Mouse (Mus musculus) liver, embryonic 13.5 days (tissue): ENCODE results near the gene Padi1. TPM values are rescaled to one million over a fixed set of nuclear protein-coding genes. Genes with fewer than 3 reads are reported as not detected.

Experiments used
- ATAC-seq: fragments of 200-750 bp; cut with Nextera tagmentation; 2 replicates; pipeline ENCODE4 v1.8.0; 2017; ENCODE audit warnings: low read depth, mild to moderate bottlenecking, moderate number of reproducible peaks, moderate library complexity
- DNase-seq: peaks from one replicate; pipeline ENCODE4 v3.0.0; 2022
- H3K27ac ChIP-seq: fragments of 300-500 bp; sonication (generic); 2 replicates; pipeline ENCODE4 v1.5.1; 2015; ENCODE audit warnings: moderate library complexity, mild to moderate bottlenecking, inconsistent platforms
- H3K27me3 ChIP-seq: fragments of 300-500 bp; sonication (generic); 2 replicates; pipeline ENCODE4 v1.6.1; 2015; ENCODE audit warnings: mild to moderate bottlenecking, inconsistent platforms
- H3K36me3 ChIP-seq: fragments of 300-500 bp; sonication (generic); 2 replicates; pipeline ENCODE4 v1.6.1; 2015; ENCODE audit warnings: mild to moderate bottlenecking, inconsistent platforms
- H3K4me1 ChIP-seq: fragments of 300-500 bp; sonication (generic); replicated peaks from 2 replicates; pipeline ENCODE4 v1.6.1; 2015; ENCODE audit warnings: inconsistent platforms
- H3K4me2 ChIP-seq: fragments of 300-500 bp; sonication (generic); 2 replicates; pipeline ENCODE4 v1.6.1; 2015; ENCODE audit warnings: inconsistent platforms, mild to moderate bottlenecking, moderate library complexity
- H3K4me3 ChIP-seq: fragments of 300-500 bp; sonication (generic); replicated peaks from 2 replicates; pipeline ENCODE4 v1.5.1; 2015; ENCODE audit warnings: mild to moderate bottlenecking, inconsistent platforms
- H3K9ac ChIP-seq: fragments of 300-500 bp; sonication (generic); 2 replicates; pipeline ENCODE4 v1.6.1; 2015; ENCODE audit warnings: mild to moderate bottlenecking, inconsistent platforms
- H3K9me3 ChIP-seq: fragments of 300-500 bp; sonication (generic); replicated peaks from 2 replicates; pipeline ENCODE4 v1.6.1; 2016; ENCODE audit warnings: inconsistent platforms
- WGBS: fragments of 180-500 bp; shearing (Covaris S2); methylation state at CpG from one replicate; pipeline ENCODE4 v1.1.7; 2015; ENCODE audit not compliant: insufficient replicate concordance; 5-methylcytosine and 5-hydroxymethylcytosine counted together
- polyA plus RNA-seq: library from polyadenylated mRNA; unstranded; fragments of >200 nt; fragmentation: Nextera tagmentation; extraction: Ambion mirVana; gene quantifications from 2 replicates; pipeline ENCODE4 v1.2.1, GENCODE M21; 2015

Gene Padi1
- 0.03 and 0.06 TPM in 2 replicates for polyA plus RNA-seq

GRCm38 (mm10) chr4:140845666-140846065, at the start of gene Padi1:
TSS of gene Padi1 (minus strand) at chr4:140845778.
- no peak; the same call in 1 of the 2 replicates for ATAC-seq
- H3K27ac ChIP-seq = no peak within 1 kb of the TSS
- no peaks in the 10 kb centered on the region for H3K36me3 ChIP-seq
- DNase-seq = no peak
- peaks cover 4% of the 10 kb centered on the region; the same call in 1 of the 2 replicates for H3K4me1 ChIP-seq
- H3K9me3 ChIP-seq = no peaks in the 10 kb centered on the region
- no peak within 1 kb of the TSS for H3K4me2 ChIP-seq
- H3K27me3 ChIP-seq = peaks cover 72% of the 10 kb centered on the region
- H3K9ac ChIP-seq = no peak within 1 kb of the TSS
- WGBS = 77% methylated on average over 6 of the region's 6 CpGs
- H3K4me3 ChIP-seq = no peak within 1 kb of the TSS

GRCm38 (mm10) chr4:140892163-140892530, 46.6 kb upstream of the Padi1 start:
- Histone ChIP-seq H3K27ac (no peak overlapping the region), H3K4me2 (no peak overlapping the region), H3K36me3 (no peaks in the 10 kb centered on the region), H3K4me3 (no peak overlapping the region), H3K27me3 (no peaks in the 10 kb centered on the region), H3K9ac (no peak overlapping the region), H3K4me1 (no peaks in the 10 kb centered on the region), H3K9me3 (0 out of 2 replicates have a peak, but pooled peaks cover 5% of the 10 kb centered on the region)
- no peak for ATAC-seq
- 67% methylated on average over 1 of the region's 1 CpGs for WGBS
- DNase-seq = no peak

- Histone ChIP-seq H3K4me1 (no peaks in the 10 kb centered on the region), H3K9me3 (0 out of 2 replicates have a peak, but pooled peaks cover 5% of the 10 kb centered on the region), H3K4me2 (no peak overlapping the region), H3K36me3 (no peaks in the 10 kb centered on the region), H3K4me3 (no peak overlapping the region), H3K27ac (no peak overlapping the region), H3K9ac (no peak overlapping the region), H3K27me3 (no peaks in the 10 kb centered on the region)
- 77% methylated on average over 14 of the region's 14 CpGs for WGBS
- DNase-seq (no peak), ATAC-seq (no peak)
Observed at GRCm38 (mm10) chr4:140891525-140892162, 46.1 kb upstream of the Padi1 start.

- Histone ChIP-seq H3K9me3 (peaks cover 9% of the 10 kb centered on the region), H3K4me3 (no peak overlapping the region), H3K4me1 (no peaks in the 10 kb centered on the region), H3K4me2 (no peak overlapping the region), H3K9ac (no peak overlapping the region), H3K36me3 (no peaks in the 10 kb centered on the region), H3K27ac (no peak overlapping the region), H3K27me3 (0 out of 2 replicates have a peak, but pooled peaks cover 3% of the 10 kb centered on the region)
- ATAC-seq (no peak), DNase-seq (no peak)
- 46% methylated on average over 4 of the region's 4 CpGs for WGBS
Observed at GRCm38 (mm10) chr4:140883852-140884251, 38.3 kb upstream of the Padi1 start.

GRCm38 (mm10) chr4:140882981-140883380, 37.4 kb upstream of the Padi1 start:
- 0 out of 2 replicates have a peak, but pooled peaks cover 3% of the 10 kb centered on the region for H3K27me3 ChIP-seq
- H3K4me1 ChIP-seq = no peaks in the 10 kb centered on the region
- H3K4me3 ChIP-seq = no peak overlapping the region
- ATAC-seq (no peak), DNase-seq (no peak)
- H3K36me3 ChIP-seq = no peaks in the 10 kb centered on the region
- H3K4me2 ChIP-seq = no peak overlapping the region
- no peak overlapping the region for H3K9ac ChIP-seq
- 84% methylated on average over 3 of the region's 3 CpGs for WGBS
- H3K9me3 ChIP-seq = peaks cover 9% of the 10 kb centered on the region
- H3K27ac ChIP-seq = no peak overlapping the region

GRCm38 (mm10) chr4:140882365-140882764, 36.8 kb upstream of the Padi1 start:
- Histone ChIP-seq H3K9ac (no peak overlapping the region), H3K36me3 (no peaks in the 10 kb centered on the region), H3K9me3 (peaks cover 9% of the 10 kb centered on the region), H3K4me3 (no peak overlapping the region), H3K27ac (no peak overlapping the region), H3K4me1 (no peaks in the 10 kb centered on the region), H3K27me3 (peaks cover 6% of the 10 kb centered on the region), H3K4me2 (no peak overlapping the region)
- 42% methylated on average over 4 of the region's 4 CpGs for WGBS
- no peak for DNase-seq
- ATAC-seq = no peak

- no peaks in the 10 kb centered on the region for H3K36me3 ChIP-seq
- 85% methylated on average over 13 of the region's 13 CpGs for WGBS
- no peaks in the 10 kb centered on the region for H3K4me1 ChIP-seq
- DNase-seq (no peak), ATAC-seq (no peak)
- no peak overlapping the region for H3K4me2 ChIP-seq
- no peak overlapping the region for H3K4me3 ChIP-seq
- H3K9ac ChIP-seq = no peak overlapping the region
- H3K9me3 ChIP-seq = peaks cover 9% of the 10 kb centered on the region
- H3K27ac ChIP-seq = no peak overlapping the region
- peaks cover 8% of the 10 kb centered on the region for H3K27me3 ChIP-seq
Observed at GRCm38 (mm10) chr4:140881771-140882170, 36.2 kb upstream of the Padi1 start.

GRCm38 (mm10) chr4:140881026-140881670, 35.6 kb upstream of the Padi1 start:
- Histone ChIP-seq H3K27me3 (peaks cover 14% of the 10 kb centered on the region), H3K4me3 (no peak overlapping the region), H3K36me3 (no peaks in the 10 kb centered on the region), H3K4me2 (no peak overlapping the region), H3K9ac (no peak overlapping the region), H3K9me3 (peaks cover 9% of the 10 kb centered on the region), H3K4me1 (no peaks in the 10 kb centered on the region), H3K27ac (no peak overlapping the region)
- ATAC-seq (no peak), DNase-seq (no peak)
- WGBS = 70% methylated on average over 8 of the region's 8 CpGs

GRCm38 (mm10) chr4:140880207-140880606, 34.6 kb upstream of the Padi1 start:
- DNase-seq (no peak), ATAC-seq (no peak)
- Histone ChIP-seq H3K27me3 (peaks cover 15% of the 10 kb centered on the region), H3K4me3 (no peak overlapping the region), H3K9me3 (peaks cover 9% of the 10 kb centered on the region), H3K27ac (no peak overlapping the region), H3K9ac (no peak overlapping the region), H3K36me3 (no peaks in the 10 kb centered on the region), H3K4me2 (no peak overlapping the region), H3K4me1 (no peaks in the 10 kb centered on the region)
- 59% methylated on average over 3 of the region's 3 CpGs for WGBS

GRCm38 (mm10) chr4:140879739-140880138, 34.2 kb upstream of the Padi1 start:
- no peak overlapping the region for H3K9ac ChIP-seq
- ATAC-seq (no peak), DNase-seq (no peak)
- no peaks in the 10 kb centered on the region for H3K4me1 ChIP-seq
- H3K4me2 ChIP-seq = no peak overlapping the region
- H3K36me3 ChIP-seq = no peaks in the 10 kb centered on the region
- H3K9me3 ChIP-seq = peaks cover 9% of the 10 kb centered on the region
- no peak overlapping the region for H3K27ac ChIP-seq
- no peak overlapping the region for H3K4me3 ChIP-seq
- WGBS = 55% methylated on average over 4 of the region's 4 CpGs
- H3K27me3 ChIP-seq = peaks cover 15% of the 10 kb centered on the region

GRCm38 (mm10) chr4:140879116-140879515, 33.5 kb upstream of the Padi1 start:
- Histone ChIP-seq H3K27me3 (peaks cover 15% of the 10 kb centered on the region), H3K4me1 (no peaks in the 10 kb centered on the region), H3K4me2 (no peak overlapping the region), H3K36me3 (no peaks in the 10 kb centered on the region), H3K9me3 (peaks cover 9% of the 10 kb centered on the region), H3K4me3 (no peak overlapping the region), H3K9ac (no peak overlapping the region), H3K27ac (no peak overlapping the region)
- 77% methylated on average over 6 of the region's 6 CpGs for WGBS
- DNase-seq = no peak
- no peak for ATAC-seq

GRCm38 (mm10) chr4:140878655-140879054, 33.1 kb upstream of the Padi1 start:
- WGBS = 83% methylated on average over 9 of the region's 9 CpGs
- no peak overlapping the region for H3K27ac ChIP-seq
- ATAC-seq (no peak), DNase-seq (no peak)
- H3K9me3 ChIP-seq = peaks cover 9% of the 10 kb centered on the region
- H3K36me3 ChIP-seq = no peaks in the 10 kb centered on the region
- no peak overlapping the region for H3K4me3 ChIP-seq
- H3K27me3 ChIP-seq = peaks cover 15% of the 10 kb centered on the region
- H3K4me2 ChIP-seq = no peak overlapping the region
- H3K4me1 ChIP-seq = no peaks in the 10 kb centered on the region
- no peak overlapping the region for H3K9ac ChIP-seq
